Mouse (Mus musculus) right cerebral cortex, postnatal 25 days (tissue): Measurements from ENCODE around the gene Serinc3.

ENCODE experiments used
- DNase-seq: peaks from one replicate; pipeline ENCODE4 v3.0.0; 2022

Gene Serinc3

GRCm38 (mm10) chr2:163590996-163591395 is 53.9 kb downstream of the Serinc3 start:
- DNase-seq: no peak

GRCm38 (mm10) chr2:163590211-163590610 is 54.7 kb downstream of the Serinc3 start:
- no peak for DNase-seq

GRCm38 (mm10) chr2:163587506-163587905 is 57.4 kb downstream of the Serinc3 start:
- no peak for DNase-seq

- DNase-seq: no peak
These were observed 58.3 kb downstream of the Serinc3 start for GRCm38 (mm10) chr2:163586384-163587261.

GRCm38 (mm10) chr2:163584088-163584426 is 60.9 kb downstream of the Serinc3 start:
- no peak for DNase-seq

GRCm38 (mm10) chr2:163583226-163584087 is 61.5 kb downstream of the Serinc3 start:
- no peak for DNase-seq

GRCm38 (mm10) chr2:163580069-163580945 is 64.6 kb downstream of the Serinc3 start:
- no peak for DNase-seq

- no peak for DNase-seq
These were observed 66.9 kb downstream of the Serinc3 start for GRCm38 (mm10) chr2:163577986-163578385.

- DNase-seq: no peak
These were observed 69.7 kb downstream of the Serinc3 start for GRCm38 (mm10) chr2:163575248-163575647.

- DNase-seq: no peak
These were observed 70.6 kb downstream of the Serinc3 start for GRCm38 (mm10) chr2:163574321-163574720.
